Mouse (Mus musculus) embryo, embryonic 10 days (tissue): ENCODE measurements around the gene Pou2f2.

Source experiments
- DNase-seq: peaks from one replicate; pipeline ENCODE4 v3.0.0-alpha.2; 2015; ENCODE audit warnings: low spot score

The Pou2f2 gene

DNA sequence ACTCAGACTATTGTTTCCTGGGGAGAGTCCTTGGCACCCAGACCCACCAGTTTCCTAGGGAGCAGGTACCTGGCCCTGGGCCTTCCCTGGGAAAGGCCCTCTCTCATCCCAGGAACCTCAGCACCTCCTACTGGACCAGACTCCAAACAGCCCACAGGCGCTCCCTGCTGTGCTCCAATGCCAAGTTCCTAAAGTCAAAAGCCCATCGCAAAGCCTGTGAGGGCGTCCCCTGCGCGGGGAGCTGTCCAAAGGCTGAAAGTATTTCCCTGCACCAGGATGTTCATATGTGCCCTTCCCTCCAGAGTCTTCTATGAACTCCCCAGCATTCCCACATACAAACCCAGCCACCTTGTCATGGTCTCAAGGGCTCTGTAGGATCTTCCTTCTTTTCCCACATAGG is 37.8 kb downstream of the Pou2f2 start:
- peak; percentile 72 for DNase-seq

DNA sequence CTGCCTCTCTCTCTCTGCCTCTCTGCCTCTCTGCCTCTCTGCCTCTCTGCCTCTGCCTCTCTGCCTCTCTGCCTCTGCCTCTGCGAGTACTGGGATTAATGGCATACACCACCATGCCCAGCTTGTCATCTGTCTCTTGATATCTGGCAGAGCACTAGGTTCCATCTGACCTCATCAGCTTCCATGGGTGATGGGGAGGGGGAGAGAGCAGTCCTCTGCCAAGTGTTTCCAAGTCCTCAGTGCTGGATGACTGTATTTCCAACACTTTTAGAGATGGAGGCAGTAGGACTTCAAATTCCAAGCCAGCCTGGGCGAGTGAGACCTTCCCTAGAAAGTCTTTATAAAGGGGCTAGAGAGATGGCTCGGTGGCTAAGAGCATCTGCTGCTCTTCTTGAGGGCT is 42.0 kb downstream of the Pou2f2 start:
- no peak for DNase-seq

DNA sequence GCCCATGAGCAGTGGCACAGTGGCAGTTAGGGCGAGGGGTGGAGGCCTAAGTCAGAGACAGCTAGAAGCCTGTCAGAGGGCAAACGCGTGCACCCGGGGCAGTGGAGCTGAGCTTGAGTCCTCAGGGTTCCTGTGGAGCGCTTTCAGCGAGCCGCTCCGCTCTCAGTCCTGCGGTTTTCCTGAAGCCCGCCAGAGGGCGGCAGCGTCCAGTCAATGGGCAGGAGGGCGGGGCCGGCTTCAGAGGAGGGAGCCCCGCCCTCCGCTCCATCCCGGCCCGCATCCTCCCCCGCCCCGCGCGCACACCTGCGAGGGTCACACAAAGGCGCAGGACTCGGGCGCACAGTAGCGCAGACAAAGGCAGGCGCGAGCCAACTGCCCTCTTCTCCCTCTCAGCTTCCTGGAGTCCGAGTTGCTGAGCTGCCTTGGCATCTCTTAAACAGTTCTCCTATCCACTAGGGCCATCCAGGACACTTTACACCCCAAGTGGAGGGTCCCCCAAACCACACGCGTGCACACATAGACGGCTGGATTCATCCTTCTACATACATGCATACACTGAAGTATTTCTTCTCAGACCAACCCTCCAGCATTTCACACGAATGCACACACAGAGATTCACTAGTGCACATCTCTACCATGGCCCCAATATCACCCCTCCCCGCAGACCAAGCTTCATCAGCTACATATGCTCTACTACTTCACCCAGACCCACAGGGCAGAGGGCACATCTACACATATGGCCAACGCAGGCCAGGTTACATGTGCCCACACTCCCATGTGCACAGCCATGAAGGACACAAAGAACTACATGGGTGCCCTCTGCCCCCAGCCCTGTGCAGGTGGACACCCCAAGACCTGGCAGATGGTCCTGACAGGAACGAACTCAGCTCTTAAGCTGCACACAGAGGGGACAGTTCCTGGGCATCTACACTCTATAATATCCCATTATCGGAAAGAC is 46.2 kb downstream of the Pou2f2 start:
- DNase-seq: peak; percentile 82

GRCm38 (mm10) chr7:25132318-25132960 is 47.1 kb downstream of the Pou2f2 start:
- no peak for DNase-seq

DNA sequence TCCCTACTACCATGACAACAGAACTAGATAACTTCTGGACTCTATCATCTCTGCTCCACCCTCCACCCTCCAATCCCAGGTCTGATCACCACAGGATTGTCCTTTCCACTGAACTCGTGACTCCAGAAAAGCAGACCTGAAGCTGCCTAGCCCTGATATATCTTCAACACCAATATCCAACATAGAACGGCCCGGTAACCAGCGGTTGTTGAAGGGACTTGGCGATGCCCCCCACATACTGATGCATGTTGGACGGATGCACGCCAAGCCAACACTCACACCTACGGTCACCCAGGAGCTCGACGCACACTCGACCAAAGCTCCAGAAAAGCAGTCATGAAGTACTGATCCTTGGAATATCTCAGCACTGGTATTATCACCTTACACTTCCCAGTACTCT is 48.3 kb downstream of the Pou2f2 start:
- no peak for DNase-seq

DNA sequence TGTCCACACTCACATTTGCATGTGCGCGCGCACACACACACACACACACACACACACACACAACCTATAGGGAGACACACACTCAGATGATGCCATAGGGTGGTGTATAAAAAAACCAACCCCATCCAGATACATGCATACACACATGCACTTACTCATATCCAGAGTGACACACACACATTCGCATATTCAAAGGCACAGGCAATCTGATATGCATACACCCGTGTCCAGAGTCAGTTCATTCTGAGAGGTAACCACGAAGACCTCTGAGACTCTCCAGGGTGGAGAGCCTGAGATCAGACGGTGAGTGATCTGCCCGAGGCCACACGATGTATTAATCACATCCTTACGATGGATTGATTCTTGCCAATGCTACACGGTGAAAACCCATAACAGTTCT is 49.0 kb downstream of the Pou2f2 start:
- DNase-seq: no peak

DNA sequence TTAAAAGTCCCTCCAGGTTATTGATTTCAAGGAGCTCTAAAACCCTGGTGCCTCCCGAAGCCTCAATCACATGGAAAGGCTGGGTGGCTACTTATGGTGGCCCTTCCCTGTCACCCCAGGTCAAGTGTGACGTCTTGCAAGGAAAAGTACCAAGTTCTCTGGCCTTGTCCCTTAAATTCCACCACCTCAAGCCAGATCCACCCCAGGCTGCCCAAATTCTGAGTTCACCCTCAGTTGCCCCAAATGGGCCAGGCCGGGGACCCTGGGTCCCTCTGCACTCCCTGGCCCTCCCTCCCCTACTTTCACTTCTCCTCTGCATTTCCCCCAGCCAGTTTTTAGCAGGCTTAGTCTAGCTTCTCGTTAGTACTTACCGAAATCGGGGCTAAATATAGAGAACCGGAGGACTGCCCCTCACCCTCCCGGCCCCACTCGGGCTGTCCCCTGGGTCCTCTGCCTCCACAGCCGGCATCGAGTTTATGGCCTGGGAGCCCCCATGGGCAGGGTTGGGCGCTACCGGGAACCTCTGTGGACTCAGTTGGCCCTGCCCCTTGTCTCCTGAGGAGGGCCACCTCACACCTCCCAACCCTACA is 50.0 kb downstream of the Pou2f2 start:
- DNase-seq: no peak

GRCm38 (mm10) chr7:25127971-25128370 is 51.6 kb downstream of the Pou2f2 start:
- no peak for DNase-seq

- DNase-seq: no peak
Measured at GRCm38 (mm10) chr7:25125716-25126281, 53.7 kb downstream of the Pou2f2 start.

DNA sequence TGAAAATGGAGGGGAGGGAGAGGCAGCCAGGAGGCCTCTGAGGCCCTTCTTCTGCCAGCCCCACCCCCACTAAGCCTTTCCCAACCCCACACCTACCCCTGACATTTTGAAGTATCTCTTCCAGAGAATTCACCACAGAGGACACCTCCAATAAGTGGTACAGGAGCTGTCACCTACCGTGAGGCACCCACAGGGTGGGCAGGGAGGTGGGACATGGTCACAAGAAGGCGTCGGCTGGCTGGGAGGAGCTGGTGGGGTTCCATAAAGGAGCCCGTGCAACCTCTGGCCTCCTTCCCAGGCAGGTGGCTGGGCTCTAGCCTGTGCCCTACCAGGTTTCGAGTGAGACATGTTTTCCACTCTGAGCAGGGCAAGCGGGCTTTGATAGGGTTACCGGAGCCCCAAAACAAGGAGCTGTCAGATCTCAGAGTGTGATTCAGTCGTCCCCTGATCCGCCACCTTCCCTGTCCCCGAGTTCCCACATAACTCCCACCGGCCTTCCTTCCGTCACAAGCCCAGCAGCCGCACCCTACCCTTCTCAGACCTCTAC is 58.2 kb downstream of the Pou2f2 start:
- DNase-seq: no peak

DNA sequence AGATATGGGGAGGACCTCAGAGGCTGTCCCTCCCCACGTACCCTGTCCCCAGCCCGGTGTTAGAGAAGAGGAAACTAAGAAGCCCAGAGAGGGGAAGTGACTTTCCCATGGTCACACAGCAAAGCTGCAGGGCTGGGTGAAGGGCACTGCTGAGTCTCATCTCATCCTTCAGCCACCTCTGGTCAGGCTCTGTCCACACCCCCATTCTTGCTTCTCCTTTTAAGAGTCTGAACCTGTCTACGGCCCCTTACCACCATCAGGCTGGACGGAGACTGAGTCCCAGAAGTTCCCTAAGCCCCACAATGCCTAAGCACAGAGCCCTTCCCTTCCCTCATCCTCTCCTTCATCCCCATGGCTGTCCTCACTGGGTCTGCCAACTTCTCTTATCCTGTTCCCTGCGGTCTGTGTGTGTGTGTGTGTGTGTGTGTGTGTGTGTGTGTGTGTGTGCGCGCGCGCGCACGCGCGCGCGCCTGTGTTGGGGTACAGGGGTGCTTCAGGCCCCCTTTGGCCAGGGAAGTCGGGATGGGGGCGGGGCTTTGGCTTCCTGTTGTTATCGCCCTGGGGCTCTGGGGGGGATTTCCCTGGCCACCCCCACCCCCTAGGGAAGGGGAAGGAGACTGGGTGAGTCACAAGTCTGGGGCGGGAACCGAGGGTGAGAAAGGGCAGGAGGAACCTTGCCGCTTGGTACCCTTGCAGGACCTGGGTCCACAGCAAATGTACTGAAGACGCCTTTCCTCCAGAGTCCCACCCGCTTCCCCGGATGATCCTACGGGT is 59.3 kb downstream of the Pou2f2 start:
- DNase-seq: no peak

- no peak for DNase-seq
Measured at GRCm38 (mm10) chr7:25112956-25113603, 66.4 kb downstream of the Pou2f2 start.

GRCm38 (mm10) chr7:25112178-25112955 is 67.2 kb downstream of the Pou2f2 start:
- DNase-seq: no peak

DNA sequence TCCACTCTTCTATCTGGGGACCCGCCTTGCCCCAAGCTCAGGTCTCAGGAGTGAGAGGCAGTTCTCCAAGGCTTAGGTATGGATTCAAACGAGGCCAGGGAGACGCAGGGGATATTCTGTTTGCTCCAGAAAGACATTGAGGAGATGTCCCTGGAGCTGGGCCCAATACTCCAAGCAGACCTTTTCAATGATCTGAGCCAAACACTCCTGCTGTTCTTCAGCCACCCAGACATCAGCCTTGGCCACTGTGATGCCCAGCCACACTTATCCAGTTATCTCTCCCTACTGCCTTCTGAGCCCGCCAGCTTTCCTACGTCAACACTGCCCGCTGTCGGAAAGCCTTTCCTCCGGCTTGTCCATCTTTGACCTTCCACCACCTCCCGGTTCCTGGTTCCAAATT is 69.2 kb downstream of the Pou2f2 start:
- DNase-seq: no peak

- DNase-seq: no peak
Measured at GRCm38 (mm10) chr7:25109355-25109754, 70.2 kb downstream of the Pou2f2 start.

GRCm38 (mm10) chr7:25106790-25107502 is 72.6 kb downstream of the Pou2f2 start:
- DNase-seq: no peak

DNA sequence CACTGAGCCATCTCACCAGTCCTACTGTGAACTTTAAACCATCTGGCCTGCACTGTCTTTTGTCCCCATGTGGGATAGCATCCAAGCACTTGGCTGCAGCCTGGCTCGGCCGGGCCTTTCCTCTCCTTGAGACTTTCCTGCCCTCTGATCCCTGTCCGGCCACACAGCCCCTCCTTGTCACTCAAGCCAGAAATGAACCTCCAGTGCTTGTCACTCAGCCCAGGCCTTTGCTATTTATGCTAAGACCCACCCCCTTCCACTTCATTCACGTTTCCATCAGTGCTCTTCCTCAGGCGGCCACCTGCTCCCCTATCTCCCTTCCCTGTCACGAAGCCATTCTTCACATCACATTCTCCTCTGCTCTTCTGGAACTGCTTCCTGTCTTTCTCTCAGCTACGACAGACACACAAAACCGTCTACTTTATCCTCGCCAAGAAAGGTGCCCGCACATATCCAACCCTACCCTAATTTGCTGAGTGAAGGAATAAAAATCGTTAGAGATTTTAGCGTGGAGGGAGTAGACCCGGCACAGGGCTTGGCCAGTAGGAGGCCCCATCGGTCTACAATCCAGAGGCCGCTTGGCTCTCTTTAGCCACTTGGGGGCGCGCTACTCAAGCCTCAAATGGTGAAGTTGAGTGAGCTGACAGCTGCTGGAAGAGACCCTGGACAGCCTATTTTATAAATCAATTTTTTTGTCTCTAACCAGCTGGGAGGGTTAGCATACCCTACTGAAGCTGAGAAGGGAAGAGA is 73.9 kb downstream of the Pou2f2 start:
- DNase-seq: peak; percentile 84

GRCm38 (mm10) chr7:25099581-25099980 is 79.9 kb downstream of the Pou2f2 start:
- no peak for DNase-seq

DNA sequence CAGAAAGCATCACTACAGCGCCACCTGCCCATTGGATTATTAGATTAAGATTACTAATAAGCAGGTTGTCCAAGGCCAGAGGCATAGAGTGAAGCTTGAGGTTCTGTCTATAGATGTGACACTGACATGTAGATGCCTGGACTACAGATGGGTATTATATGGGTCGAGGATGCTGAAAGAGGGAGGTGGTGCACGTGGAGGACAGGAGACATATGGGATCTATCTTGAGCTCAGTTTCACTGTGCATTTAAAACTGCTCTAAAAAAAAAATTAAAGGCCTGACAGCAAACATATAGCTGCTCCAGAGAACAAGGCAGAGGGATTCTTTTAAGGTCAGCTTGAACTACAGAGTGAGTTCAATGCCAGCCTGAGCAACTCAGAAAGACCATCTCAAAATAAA is 81.4 kb downstream of the Pou2f2 start:
- DNase-seq: no peak
